Mouse (Mus musculus) midbrain, embryonic 16.5 days (tissue): ENCODE results near the gene Mzf1. TPM values are rescaled to one million over a fixed set of nuclear protein-coding genes. Genes with fewer than 3 reads are reported as not detected.

Experiments used
- ATAC-seq: fragments of 200-750 bp; cut with Nextera tagmentation; 2 replicates; pipeline ENCODE4 v1.8.0; 2017; ENCODE audit warnings: moderate TSS enrichment
- H3K27ac ChIP-seq: fragments of 300-500 bp; sonication (generic); 2 replicates; pipeline ENCODE4 v1.5.1; 2014; ENCODE audit warnings: mild to moderate bottlenecking, low read length, mixed read lengths
- H3K27me3 ChIP-seq: fragments of 300-500 bp; sonication (generic); 2 replicates; pipeline ENCODE4 v1.6.1; 2014; ENCODE audit warnings: low read depth, low read length, mixed read lengths; ENCODE audit not compliant: control insufficient read depth, insufficient read depth
- H3K36me3 ChIP-seq: fragments of 300-500 bp; sonication (generic); 2 replicates; pipeline ENCODE4 v1.6.1; 2014; ENCODE audit warnings: mild to moderate bottlenecking, low read length, moderate library complexity, mixed read lengths; ENCODE audit not compliant: control insufficient read depth, insufficient read depth
- H3K4me1 ChIP-seq: fragments of 300-500 bp; sonication (generic); 2 replicates; pipeline ENCODE4 v1.6.1; 2014; ENCODE audit warnings: mild to moderate bottlenecking, low read length, mixed read lengths; ENCODE audit not compliant: control insufficient read depth, insufficient read depth
- H3K4me2 ChIP-seq: fragments of 300-500 bp; sonication (generic); 2 replicates; pipeline ENCODE4 v1.6.1; 2014; ENCODE audit warnings: mild to moderate bottlenecking, low read length, mixed read lengths
- H3K4me3 ChIP-seq: fragments of 300-500 bp; sonication (generic); 2 replicates; pipeline ENCODE4 v1.5.1; 2014; ENCODE audit warnings: low read depth, mild to moderate bottlenecking, low read length, moderate library complexity, mixed read lengths
- H3K9ac ChIP-seq: fragments of 300-500 bp; sonication (generic); 2 replicates; pipeline ENCODE4 v1.6.1; 2014; ENCODE audit warnings: low read depth, low read length, mixed read lengths
- H3K9me3 ChIP-seq: fragments of 300-500 bp; sonication (generic); replicated peaks from 2 replicates; pipeline ENCODE4 v1.6.1; 2014; ENCODE audit warnings: mild to moderate bottlenecking, low read length, mixed read lengths; ENCODE audit not compliant: control insufficient read depth, poor library complexity, severe bottlenecking
- WGBS: fragments of 180-500 bp; shearing (Covaris S2); extraction: QIAGEN DNeasy Blood & Tissue Kit; methylation state at CpG from one replicate; pipeline ENCODE4 v1.1.7; 2014; 5-methylcytosine and 5-hydroxymethylcytosine counted together
- polyA plus RNA-seq: library from polyadenylated mRNA; unstranded; fragments of >200 nt; fragmentation: Nextera tagmentation; extraction: Ambion mirVana; gene quantifications from 2 replicates; pipeline ENCODE4 v1.2.1, GENCODE M21; 2015

Gene Mzf1
- polyA plus RNA-seq, 1 experiment from 2014 or later, result 11.6 TPM

DNA sequence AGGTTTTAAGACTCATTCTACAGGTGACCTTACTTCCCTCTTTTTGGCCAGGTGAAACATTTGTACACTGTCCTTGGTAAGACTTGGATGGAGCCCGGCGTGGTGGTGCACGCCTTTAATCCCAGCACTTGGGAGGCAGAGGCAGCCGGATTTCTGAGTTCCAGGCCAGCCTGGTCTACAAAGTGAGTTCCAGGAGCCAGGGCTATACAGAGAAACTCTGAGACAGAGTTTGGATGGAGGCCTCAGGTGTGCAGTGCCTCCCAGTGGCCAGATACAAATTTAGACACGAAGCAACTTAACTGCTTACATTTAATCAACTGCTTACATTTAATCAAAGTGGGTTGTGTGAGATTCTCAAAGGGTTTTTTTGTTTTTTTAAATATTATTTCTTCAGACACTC lies 23.5 kb downstream of the Mzf1 start:
- Histone ChIP-seq H3K27ac (no peak overlapping the region), H3K4me3 (no peak overlapping the region), H3K4me1 (peaks cover 29% of the 10 kb centered on the region), H3K9me3 (no peaks in the 10 kb centered on the region), H3K9ac (no peak overlapping the region), H3K36me3 (peaks cover 54% of the 10 kb centered on the region), H3K27me3 (no peaks in the 10 kb centered on the region), H3K4me2 (no peak overlapping the region)
- 69% methylated on average over 5 of the region's 5 CpGs for WGBS
- ATAC-seq, result no peak

DNA sequence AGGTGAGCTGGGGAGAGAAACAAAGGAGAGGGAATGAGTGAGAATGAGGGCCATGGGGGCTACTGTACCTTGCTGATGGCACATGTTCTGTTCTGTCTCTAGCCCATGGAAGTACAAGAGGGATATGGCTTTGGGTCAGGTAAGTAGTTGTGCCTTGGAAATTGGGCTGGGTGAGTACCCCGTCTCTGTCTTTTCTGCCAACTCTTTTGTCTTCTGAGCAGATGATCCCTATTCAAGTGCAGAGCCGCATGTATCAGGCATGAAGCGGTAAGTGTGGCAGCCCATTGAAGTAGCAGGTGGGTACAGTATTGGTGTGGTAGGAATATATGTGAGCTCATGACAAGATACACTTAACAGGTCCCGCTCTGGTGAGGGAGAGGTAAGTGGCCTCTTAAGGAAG lies 25.6 kb downstream of the Mzf1 start:
- no peak overlapping the region for H3K27ac ChIP-seq
- H3K4me2 ChIP-seq, result no peak overlapping the region
- no peak overlapping the region for H3K9ac ChIP-seq
- H3K27me3 ChIP-seq, result no peaks in the 10 kb centered on the region
- H3K9me3 ChIP-seq, result no peaks in the 10 kb centered on the region
- no peak for ATAC-seq
- peaks cover 30% of the 10 kb centered on the region for H3K4me1 ChIP-seq
- no peak overlapping the region for H3K4me3 ChIP-seq
- WGBS, result 85% methylated on average over 4 of the region's 4 CpGs
- peaks cover 49% of the 10 kb centered on the region for H3K36me3 ChIP-seq

DNA sequence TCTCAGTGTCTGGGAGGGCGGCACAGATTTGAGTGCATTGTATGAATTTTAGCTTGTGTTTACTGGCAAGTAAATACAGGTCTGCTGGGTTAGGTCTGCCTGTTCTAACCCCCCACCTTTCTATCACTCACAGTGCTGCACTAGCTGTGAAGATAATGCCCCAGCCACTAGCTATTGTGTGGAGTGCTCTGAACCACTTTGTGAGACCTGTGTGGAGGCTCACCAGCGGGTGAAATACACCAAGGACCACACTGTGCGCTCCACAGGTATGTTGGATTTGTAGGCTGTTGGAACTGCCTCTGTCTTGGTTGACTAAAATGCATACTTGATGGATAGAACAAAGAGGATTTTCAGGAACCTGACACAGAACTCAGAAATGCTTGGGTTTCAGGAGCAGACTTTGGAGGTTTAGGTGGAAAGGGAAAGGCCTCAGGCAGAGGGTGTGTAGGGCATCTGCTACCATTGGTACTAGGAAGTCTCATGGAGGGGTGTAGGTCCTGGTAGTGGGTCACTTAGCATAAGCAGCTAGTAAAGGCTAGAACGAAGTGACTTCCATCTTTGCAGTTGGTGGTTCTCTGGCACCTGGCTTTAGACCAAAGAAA lies 29.0 kb downstream of the Mzf1 start:
- Histone ChIP-seq H3K4me2 (peak overlapping the region; percentile 98), H3K9ac (peak overlapping the region; percentile 86), H3K27me3 (no peaks in the 10 kb centered on the region), H3K36me3 (peaks cover 37% of the 10 kb centered on the region), H3K27ac (peak overlapping the region; percentile 99), H3K9me3 (no peaks in the 10 kb centered on the region), H3K4me3 (peak overlapping the region; percentile 88), H3K4me1 (peaks cover 29% of the 10 kb centered on the region)
- ATAC-seq, result no peak
- WGBS, result 28% methylated on average over 4 of the region's 4 CpGs

DNA sequence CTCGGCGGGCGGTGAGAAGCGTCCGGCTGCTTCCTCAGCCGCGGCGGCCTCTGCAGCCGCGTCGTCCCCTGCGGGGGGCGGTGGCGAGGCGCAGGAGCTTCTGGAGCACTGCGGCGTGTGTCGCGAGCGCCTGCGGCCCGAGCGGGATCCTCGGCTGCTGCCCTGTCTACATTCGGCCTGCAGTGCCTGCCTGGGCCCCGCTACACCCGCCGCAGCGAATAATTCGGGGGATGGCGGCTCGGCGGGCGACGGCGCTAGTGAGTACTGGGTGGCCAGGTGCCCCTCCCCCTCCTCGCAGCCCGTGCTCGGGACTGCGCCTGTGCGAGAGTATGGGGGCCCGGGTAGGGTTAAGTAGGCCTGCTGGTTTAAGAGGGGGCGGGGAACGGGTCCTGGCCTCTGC lies 29.8 kb downstream of the Mzf1 start:
- peak overlapping the region; percentile 86 for H3K9ac ChIP-seq
- H3K4me2 ChIP-seq, result peak overlapping the region; percentile 98
- H3K27me3 ChIP-seq, result no peaks in the 10 kb centered on the region
- H3K9me3 ChIP-seq, result no peaks in the 10 kb centered on the region
- under 1% methylated on average over 39 of the region's 44 CpGs for WGBS
- peak overlapping the region; percentile 88 for H3K4me3 ChIP-seq
- ATAC-seq, result peak; percentile 69
- H3K4me1 ChIP-seq, result peaks cover 29% of the 10 kb centered on the region
- H3K36me3 ChIP-seq, result peaks cover 29% of the 10 kb centered on the region
- peak overlapping the region; percentile 99 for H3K27ac ChIP-seq

DNA sequence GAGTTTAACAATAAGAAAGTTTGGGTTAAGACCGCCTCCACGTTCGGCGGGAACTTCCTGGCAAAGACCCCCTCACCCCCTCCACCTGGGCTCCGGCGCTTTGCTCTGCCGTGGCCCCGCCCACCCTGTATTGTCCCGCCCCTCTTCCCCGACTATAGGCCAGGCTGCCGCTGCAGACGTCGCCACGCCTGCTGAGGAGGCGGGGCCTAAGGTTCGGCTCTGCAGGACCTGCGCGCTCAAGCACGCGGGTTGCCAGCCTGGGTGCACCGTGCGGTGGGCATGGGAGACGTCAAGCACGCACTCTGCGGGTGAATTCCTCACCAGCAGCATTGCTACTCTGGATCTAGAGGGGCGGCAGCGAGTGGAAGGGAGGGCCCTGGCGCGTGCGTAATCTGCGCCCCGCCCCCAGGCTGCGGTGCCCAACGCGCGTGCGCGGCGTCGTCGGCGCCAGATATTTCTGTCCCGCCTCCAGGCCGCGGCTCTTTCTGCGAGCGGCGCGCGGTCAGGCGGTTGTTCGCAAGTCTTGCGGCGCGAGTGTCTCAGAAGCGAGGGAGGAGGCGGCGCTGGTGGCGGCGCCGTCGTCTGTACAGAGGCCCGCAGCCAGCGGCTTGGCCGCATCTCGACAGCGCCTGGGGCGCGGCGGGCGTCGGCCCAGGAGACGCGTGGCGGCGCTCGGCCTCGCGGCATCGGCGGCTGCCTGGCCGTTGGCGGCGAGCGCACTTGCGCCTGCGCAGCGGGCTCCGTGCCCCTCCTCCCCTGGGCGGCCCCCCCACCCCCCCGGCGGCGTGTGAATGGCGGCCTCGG lies 30.4 kb downstream of the Mzf1 start:
- Histone ChIP-seq H3K9me3 (no peaks in the 10 kb centered on the region), H3K27ac (peak overlapping the region; percentile 99), H3K36me3 (peaks cover 23% of the 10 kb centered on the region), H3K9ac (peak overlapping the region; percentile 86), H3K4me3 (peak overlapping the region; percentile 88), H3K4me2 (peak overlapping the region; percentile 98), H3K27me3 (no peaks in the 10 kb centered on the region), H3K4me1 (peaks cover 29% of the 10 kb centered on the region)
- under 1% methylated on average over 76 of the region's 95 CpGs for WGBS
- peak; percentile 91 for ATAC-seq

DNA sequence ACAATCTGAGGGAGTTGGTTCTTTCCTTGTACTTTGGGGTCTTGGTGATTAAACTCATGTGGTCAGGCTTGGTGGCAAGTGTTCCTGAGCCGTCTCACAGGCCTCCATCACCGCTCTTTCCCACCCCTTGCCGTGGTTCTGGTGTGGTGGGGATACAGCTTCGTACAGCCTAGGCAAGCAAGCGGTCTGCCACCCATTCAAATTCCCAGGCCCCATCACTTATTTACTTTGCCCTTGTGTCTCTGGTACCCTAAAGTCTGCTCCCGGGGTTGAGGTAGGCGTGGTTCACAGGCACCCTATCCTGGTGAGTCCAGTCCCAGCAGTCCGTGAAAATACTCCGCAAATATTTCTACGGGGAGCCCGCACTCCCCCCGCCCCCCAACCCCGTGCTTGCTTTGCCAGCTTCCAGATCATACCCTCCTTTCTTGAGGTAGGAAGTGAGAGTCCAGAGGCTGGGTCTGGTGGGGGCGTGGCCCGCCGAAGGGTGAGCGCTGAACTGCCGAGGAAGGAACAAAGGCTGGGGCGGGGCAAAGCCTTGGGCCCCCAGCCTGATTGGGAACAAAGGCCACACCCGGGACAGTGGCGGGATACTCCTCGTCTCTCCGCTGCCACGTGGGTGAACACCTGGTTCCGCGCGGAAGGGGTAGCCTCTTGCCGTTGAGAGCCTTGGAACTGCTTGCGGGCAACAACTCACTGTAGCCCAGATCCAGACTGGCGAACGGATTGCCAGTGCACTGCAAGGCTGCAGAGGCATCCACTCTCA lies 31.6 kb downstream of the Mzf1 start:
- ATAC-seq, result peak; percentile 14
- Histone ChIP-seq H3K4me3 (peak overlapping the region; percentile 88), H3K4me1 (peaks cover 29% of the 10 kb centered on the region), H3K27ac (peak overlapping the region; percentile 99), H3K27me3 (no peaks in the 10 kb centered on the region), H3K9ac (peak overlapping the region; percentile 86), H3K4me2 (peak overlapping the region; percentile 98), H3K9me3 (no peaks in the 10 kb centered on the region), H3K36me3 (peaks cover 11% of the 10 kb centered on the region)
- WGBS, result 4% methylated on average over 31 of the region's 31 CpGs

DNA sequence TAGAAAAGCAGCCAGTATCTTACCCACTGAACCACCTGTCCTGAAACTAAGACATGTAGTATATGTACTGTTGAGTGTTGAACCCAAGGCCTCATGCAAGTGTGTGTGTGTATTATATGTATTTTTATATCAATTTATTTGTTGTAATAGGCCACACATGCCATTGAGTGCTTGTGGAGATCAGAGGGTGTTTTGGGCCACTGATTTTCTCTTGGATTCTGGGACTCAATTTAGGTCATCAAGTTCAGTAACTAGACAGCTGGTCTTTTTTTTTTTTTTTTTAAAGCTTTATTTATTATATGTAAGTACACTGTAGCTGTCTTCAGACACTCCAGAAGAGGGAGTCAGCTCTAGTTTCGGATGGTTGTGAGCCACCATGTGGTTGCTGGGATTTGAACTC lies 39.3 kb downstream of the Mzf1 start:
- no peak for ATAC-seq
- Histone ChIP-seq H3K9me3 (no peaks in the 10 kb centered on the region), H3K36me3 (no peaks in the 10 kb centered on the region), H3K27ac (no peak overlapping the region), H3K9ac (no peak overlapping the region), H3K27me3 (no peaks in the 10 kb centered on the region), H3K4me3 (no peak overlapping the region), H3K4me2 (no peak overlapping the region), H3K4me1 (peaks cover 5% of the 10 kb centered on the region)
- 79% methylated on average over 1 of the region's 1 CpGs for WGBS

DNA sequence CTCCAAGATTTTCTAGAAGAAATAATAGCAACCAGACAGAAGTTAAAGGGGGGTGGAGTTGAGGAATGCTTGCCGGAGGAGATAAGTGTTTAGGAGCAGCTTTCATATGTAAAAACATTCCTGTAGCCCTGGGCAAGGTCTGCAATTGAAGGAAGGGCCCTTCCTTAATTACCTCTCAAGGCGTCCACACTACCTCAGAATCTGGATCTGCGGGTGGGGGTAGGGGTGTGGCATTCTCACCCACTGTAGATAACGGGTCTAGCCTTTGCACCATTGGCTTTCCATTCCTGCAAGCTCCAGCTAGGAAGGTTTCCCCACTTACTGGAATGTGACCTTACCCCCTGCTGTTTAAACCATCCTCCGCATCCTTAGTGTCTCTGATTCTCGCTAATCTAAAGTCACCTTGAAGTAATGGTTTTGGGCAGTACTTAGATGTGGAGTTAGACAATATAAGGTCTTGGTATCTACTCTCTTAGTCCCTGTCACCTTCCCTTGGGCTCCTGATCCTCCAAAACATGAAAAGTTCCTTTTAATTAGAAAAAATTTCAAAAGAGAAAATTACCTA lies 40.2 kb downstream of the Mzf1 start:
- peaks cover 5% of the 10 kb centered on the region for H3K4me1 ChIP-seq
- 41% methylated on average over 6 of the region's 6 CpGs for WGBS
- H3K4me2 ChIP-seq, result no peak overlapping the region
- H3K9ac ChIP-seq, result no peak overlapping the region
- ATAC-seq, result no peak
- H3K9me3 ChIP-seq, result no peaks in the 10 kb centered on the region
- H3K27ac ChIP-seq, result no peak overlapping the region
- no peak overlapping the region for H3K4me3 ChIP-seq
- H3K27me3 ChIP-seq, result no peaks in the 10 kb centered on the region
- no peaks in the 10 kb centered on the region for H3K36me3 ChIP-seq
